Mouse (Mus musculus): ENCODE data around the gene Il12a.
A peak's percentile ranks its signal among the peaks of the same experiment; 100 is the strongest.
"Not testable (repeated sequence)": the region's sequence is repeated elsewhere in the genome, so short reads cannot be mapped to it uniquely, and the experiment has no call there.

Il12a gene

DNA sequence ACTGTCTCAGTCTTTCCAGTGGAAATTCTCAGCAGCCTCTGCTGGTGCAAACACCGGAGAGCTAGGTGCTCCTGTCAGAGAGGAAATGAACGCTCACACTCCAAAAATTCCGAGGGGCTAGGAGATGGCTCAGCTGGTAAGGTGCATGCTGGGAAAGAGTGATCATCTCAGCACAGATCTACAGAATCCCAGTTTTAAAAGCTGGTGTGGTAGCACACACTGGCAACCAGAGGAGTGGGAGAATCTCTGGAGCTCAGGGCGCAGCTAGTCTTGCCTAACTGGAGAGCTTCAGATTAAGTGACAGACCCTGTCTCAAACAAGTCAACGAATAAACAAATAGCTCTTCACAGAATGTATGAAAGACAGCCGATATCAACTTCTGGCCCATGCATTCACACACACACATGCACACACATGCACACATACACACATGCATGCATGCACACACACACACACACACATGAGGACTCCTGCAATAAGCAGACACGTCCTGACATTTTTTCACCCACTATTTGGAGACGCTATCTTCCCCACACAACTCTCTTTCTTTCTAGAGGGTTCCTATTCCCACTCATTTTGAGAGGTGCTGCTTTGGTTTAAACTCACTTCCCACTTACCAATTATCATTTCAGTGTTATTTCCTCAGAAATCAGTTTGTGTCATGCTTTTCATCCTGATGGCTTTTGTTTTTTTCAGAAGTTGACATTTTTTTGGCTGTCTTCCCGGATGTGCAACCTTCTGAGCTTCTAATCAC is 52.5 kb downstream of the Il12a start:
- DNase-seq (ENCODE audit: low spot score), result peak; percentile 23

- no peak for DNase-seq (ENCODE audit: low spot score)
These were observed 53.0 kb downstream of the Il12a start for GRCm38 (mm10) chr3:68743472-68743732.

DNA sequence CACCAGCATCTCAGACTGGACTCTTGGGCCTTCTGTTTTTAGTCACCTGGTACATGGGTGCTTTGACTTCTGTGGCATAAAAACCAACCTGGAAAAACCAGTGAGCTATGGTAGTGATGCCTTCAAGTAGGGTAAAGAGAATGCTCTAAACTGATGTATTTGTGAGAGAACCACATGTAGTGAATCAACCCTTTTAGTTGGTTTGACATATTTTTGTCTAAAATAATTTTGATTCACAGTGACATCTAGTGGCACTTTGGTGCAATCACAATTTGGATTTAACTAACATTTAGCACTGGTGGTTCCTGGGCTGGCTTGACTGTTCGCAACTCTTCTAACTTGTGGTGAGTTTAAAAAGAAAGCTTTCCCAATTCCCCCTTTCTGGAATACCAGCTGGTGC is 53.7 kb downstream of the Il12a start:
- no peak for DNase-seq (ENCODE audit: low spot score)

DNA sequence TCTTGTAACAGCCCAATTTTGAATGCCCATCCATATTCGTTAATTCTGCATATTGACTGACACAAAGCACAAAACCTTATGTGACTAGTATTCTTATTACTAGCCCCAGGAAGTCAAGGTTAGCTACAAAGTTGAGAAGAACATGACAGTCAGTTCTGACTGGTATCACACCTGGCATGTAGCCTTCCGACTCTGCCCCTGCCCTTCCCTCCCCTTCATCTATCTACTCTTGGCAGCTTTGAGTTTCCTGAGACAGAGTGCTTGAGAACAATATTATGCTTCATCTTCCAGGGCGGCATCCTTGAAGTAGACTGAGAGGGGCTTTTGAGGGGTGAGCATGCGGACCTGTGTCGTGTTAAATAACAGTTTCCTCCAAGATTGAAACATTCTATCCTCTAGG is 54.6 kb downstream of the Il12a start:
- no peak for DNase-seq (ENCODE audit: low spot score)

DNA sequence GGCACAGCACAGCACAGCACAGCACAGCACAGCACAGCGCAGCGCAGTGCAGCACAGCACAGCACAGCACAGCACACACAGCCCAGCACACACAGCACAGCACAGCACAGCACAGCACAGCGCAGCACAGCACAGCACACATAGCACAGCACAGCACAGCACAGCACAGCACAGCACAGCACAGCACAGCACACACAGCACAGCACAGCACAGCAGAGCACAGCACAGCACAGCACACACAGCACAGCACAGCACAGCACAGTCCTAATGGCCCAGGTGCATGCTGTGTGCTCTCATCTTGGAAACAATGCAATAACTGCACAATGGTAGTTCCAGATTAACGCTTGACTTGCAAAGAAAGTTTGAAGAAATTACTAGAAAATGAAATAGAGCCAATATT is 55.8 kb downstream of the Il12a start:
- not testable (repeated sequence) for DNase-seq (ENCODE audit: low spot score)
